Mouse (Mus musculus) T-helper 1 cell (primary cell): ENCODE measurements at regions not wholly inside any gene's neighbourhood (a gene's known extent, or its start where the extent isn't known, plus 50 kb on each side); places are given as distances from the start of the nearest gene placed in this dataset.

ENCODE experiments used
- in situ Hi-C: fragments of 300-600 bp; cut with MboI, MseI; formaldehyde crosslinking; loops from one replicate; pipeline ENCODE4 v1.15.1; 2025; ENCODE audit warnings: high pct_unique_total_duplicates

- in situ Hi-C loops = no loop called here
Observed at GRCm38 (mm10) chrX:12467528-12468179, 119.9 kb upstream of the Atp6ap2 start.

- in situ Hi-C loops = no loop called here
Observed at GRCm38 (mm10) chrX:12472296-12472695, 115.3 kb upstream of the Atp6ap2 start.

- in situ Hi-C loops = no loop called here
Observed at GRCm38 (mm10) chrX:12479207-12479606, 108.4 kb upstream of the Atp6ap2 start.

- in situ Hi-C loops = no loop called here
Observed at GRCm38 (mm10) chrX:12490957-12491356, 96.6 kb upstream of the Atp6ap2 start.

GRCm38 (mm10) chrX:12493216-12493615, 94.4 kb upstream of the Atp6ap2 start:
- in situ Hi-C loops = no loop called here

- in situ Hi-C loops = no loop called here
Observed at GRCm38 (mm10) chrX:12493916-12494315, 93.7 kb upstream of the Atp6ap2 start.

- in situ Hi-C loops = no loop called here
Observed at GRCm38 (mm10) chrX:12494535-12494934, 93.1 kb upstream of the Atp6ap2 start.

- in situ Hi-C loops = no loop called here
Observed at GRCm38 (mm10) chrX:12500601-12501000, 87.0 kb upstream of the Atp6ap2 start.

GRCm38 (mm10) chrX:12502364-12502763, 85.2 kb upstream of the Atp6ap2 start:
- in situ Hi-C loops = no loop called here

- in situ Hi-C loops = no loop called here
Observed at GRCm38 (mm10) chrX:12503581-12503980, 84.0 kb upstream of the Atp6ap2 start.

GRCm38 (mm10) chrX:12511119-12511518, 76.5 kb upstream of the Atp6ap2 start:
- in situ Hi-C loops = no loop called here

- in situ Hi-C loops = no loop called here
Observed at GRCm38 (mm10) chrX:12525044-12525443, 62.6 kb upstream of the Atp6ap2 start.

- in situ Hi-C loops = no loop called here
Observed at GRCm38 (mm10) chrX:12530406-12531311, 56.9 kb upstream of the Atp6ap2 start.
